14 mouse cellular contexts compared by ENCODE assay signal in the genomic region with DNA sequence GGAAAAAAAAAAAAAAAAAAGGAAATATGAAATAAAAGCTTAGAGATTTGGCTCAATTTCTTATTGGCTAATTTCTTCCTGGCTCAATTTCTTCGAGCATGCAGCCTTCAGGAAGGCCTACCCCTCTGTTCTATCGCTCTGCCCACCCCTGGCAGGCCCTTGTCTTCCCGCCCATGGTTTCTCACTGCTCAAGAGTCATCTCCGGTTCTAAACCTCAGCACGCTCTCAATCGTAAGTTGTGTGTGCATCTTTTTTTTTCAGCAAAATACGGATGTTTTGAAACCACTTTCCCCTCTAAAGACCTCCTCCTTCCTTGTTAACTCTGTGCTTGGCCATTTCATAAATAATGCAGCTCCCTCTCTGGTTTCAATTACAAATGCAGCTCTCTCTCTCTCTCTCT.
"Had no signal": no experiment of that assay in that cellular context is flagged by ENCODE, and none has a peak within 500 bp of the region (broad histone marks: within the 10 kb centered on the region; RNA-seq: fewer than 3 reads in every experiment).

No protein-coding gene starts in this region.

- H3K27ac ChIP-seq: kidney, embryonic 15.5 days; left cerebral cortex, adult 2 months; limb, embryonic 15.5 days; liver, embryonic 14.5 days; midbrain, embryonic 13.5 days; neural tube, embryonic 13.5 days; stomach, postnatal 0 days had no signal

- H3K36me3 ChIP-seq: kidney, embryonic 15.5 days; limb, embryonic 15.5 days; midbrain, embryonic 13.5 days; neural tube, embryonic 13.5 days had no signal

- ATAC-seq: intestine, embryonic 16.5 days; midbrain, embryonic 13.5 days had no signal

- H3K4me2 ChIP-seq: kidney, embryonic 15.5 days; limb, embryonic 15.5 days; midbrain, embryonic 13.5 days; neural tube, embryonic 13.5 days had no signal

- H3K4me3 ChIP-seq: kidney, embryonic 15.5 days; left cerebral cortex, adult 2 months; limb, embryonic 15.5 days; midbrain, embryonic 13.5 days; neural tube, embryonic 13.5 days had no signal

- H3K9me3 ChIP-seq: kidney, embryonic 15.5 days; limb, embryonic 15.5 days; midbrain, embryonic 13.5 days; neural tube, embryonic 13.5 days had no signal

- H3K27me3 ChIP-seq: kidney, embryonic 15.5 days; limb, embryonic 15.5 days; midbrain, embryonic 13.5 days; neural tube, embryonic 13.5 days had no signal

- H3K9ac ChIP-seq: kidney, embryonic 15.5 days; limb, embryonic 15.5 days; liver, embryonic 14.5 days; midbrain, embryonic 13.5 days; neural tube, embryonic 13.5 days had no signal

- DNase-seq: kidney, adult 2 months; kidney, postnatal 14 days; lung, adult 18-20 months; lung, postnatal 36 days; right cerebral cortex, postnatal 14 days; thymus, postnatal 4 days had no signal
